In the genomic region with DNA sequence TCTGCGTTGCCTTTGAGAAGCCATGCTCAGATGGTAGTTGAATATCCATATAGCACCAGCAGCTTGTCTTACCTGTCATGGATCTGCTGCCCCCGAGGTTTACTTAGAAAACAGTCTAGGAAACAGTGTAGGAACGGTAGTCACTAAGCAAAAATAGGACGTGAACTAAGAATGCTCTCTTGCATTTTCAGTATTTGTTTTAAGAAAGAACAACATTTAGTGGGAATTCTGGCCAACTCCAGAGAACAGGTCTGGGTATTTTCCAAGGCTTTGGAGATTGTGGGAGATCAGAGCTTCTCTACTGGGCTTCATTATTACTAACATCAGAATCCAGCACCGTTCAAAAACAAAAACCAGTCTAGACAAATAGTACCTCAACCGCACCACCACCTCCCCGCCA, we compare ENCODE assay signal across 22 mouse cellular contexts. TPM values are rescaled to one million over a fixed set of nuclear protein-coding genes. Genes with fewer than 3 reads are reported as not detected.
A peak's percentile ranks its signal among the peaks of the same experiment; 100 is the strongest.
DNase-seq lines count a peak whose midpoint lies in the region; ATAC-seq and TF ChIP-seq lines count a peak whose summit lies in the region.
"Had no signal": no experiment of that assay in that cellular context is flagged by ENCODE, and none has a peak within 500 bp of the region (broad histone marks: within the 10 kb centered on the region; RNA-seq: fewer than 3 reads in every experiment).

No protein-coding gene starts in this region.

- no peak overlapping the region for H3K9ac ChIP-seq in liver, adult 2 months (ENCODE audit: low read depth, low read length)
- no peak overlapping the region for H3K9ac ChIP-seq in liver, embryonic 12.5 days
- H3K9ac ChIP-seq in midbrain, embryonic 11.5 days (ENCODE audit: low read length), result no peak overlapping the region
- H3K9ac ChIP-seq in midbrain, embryonic 16.5 days (ENCODE audit: low read depth, low read length), result no peak overlapping the region

- peaks cover 20% of the 10 kb centered on the region for H3K36me3 ChIP-seq in liver, adult 2 months (ENCODE audit: control insufficient read depth, insufficient read depth, low read length)
- no peaks in the 10 kb centered on the region for H3K36me3 ChIP-seq in liver, embryonic 12.5 days
- H3K36me3 ChIP-seq in midbrain, embryonic 11.5 days (ENCODE audit: control insufficient read depth, insufficient read depth, low read length), result no peaks in the 10 kb centered on the region
- H3K36me3 ChIP-seq in midbrain, embryonic 16.5 days (ENCODE audit: control insufficient read depth, insufficient read depth, low read length), result no peaks in the 10 kb centered on the region
- H3K36me3 ChIP-seq: G1E had no signal

- ATAC-seq in liver, embryonic 12.5 days, result no peak
- no peak for ATAC-seq in midbrain, embryonic 11.5 days (ENCODE audit: low FRiP score)
- no peak for ATAC-seq in midbrain, embryonic 16.5 days
- ATAC-seq: activated CD4-positive, CD25-positive, alpha-beta regulatory T cell, adult 4 months; CD4-positive, CD25-positive, alpha-beta regulatory T cell, adult 4 months; Patski had no signal

- peak overlapping the region; percentile 42; the same call in 1 of the 2 replicates for H3K27ac ChIP-seq in liver, adult 2 months (replicated peaks; ENCODE audit: insufficient read depth, low read depth, low read length)
- H3K27ac ChIP-seq in liver, embryonic 12.5 days, result no peak overlapping the region
- no peak overlapping the region for H3K27ac ChIP-seq in midbrain, embryonic 11.5 days (ENCODE audit: low read depth, low read length)
- no peak overlapping the region for H3K27ac ChIP-seq in midbrain, embryonic 16.5 days (ENCODE audit: low read length)

- H3K79me2 ChIP-seq in liver, adult 2 months (ENCODE audit: control insufficient read depth, insufficient read depth, low read length), result peaks cover 9% of the 10 kb centered on the region; the same call in 1 of the 2 replicates

- no peaks in the 10 kb centered on the region for H3K27me3 ChIP-seq in liver, adult 2 months (ENCODE audit: control insufficient read depth, insufficient read depth, low read length)
- H3K27me3 ChIP-seq in liver, embryonic 12.5 days (replicated peaks), result no peaks in the 10 kb centered on the region
- no peaks in the 10 kb centered on the region for H3K27me3 ChIP-seq in midbrain, embryonic 11.5 days (ENCODE audit: control insufficient read depth, insufficient read depth, low read length)
- H3K27me3 ChIP-seq in midbrain, embryonic 16.5 days (ENCODE audit: control insufficient read depth, insufficient read depth, low read depth, low read length), result no peaks in the 10 kb centered on the region
- H3K27me3 ChIP-seq: CH12.LX, Patski had no signal

- WGBS in liver, adult 2 months, result 36% methylated on average over 7 of the region's 7 CpGs
- 69% methylated on average over 7 of the region's 7 CpGs for WGBS in liver, embryonic 12.5 days (ENCODE audit: insufficient replicate concordance)
- 90% methylated on average over 7 of the region's 7 CpGs for WGBS in midbrain, embryonic 11.5 days
- WGBS in midbrain, embryonic 16.5 days, result 89% methylated on average over 7 of the region's 7 CpGs

- H3K9me3 ChIP-seq in liver, embryonic 12.5 days (replicated peaks), result peaks cover 12% of the 10 kb centered on the region
- H3K9me3 ChIP-seq in midbrain, embryonic 11.5 days (ENCODE audit: control insufficient read depth, low read length), result no peaks in the 10 kb centered on the region
- no peaks in the 10 kb centered on the region for H3K9me3 ChIP-seq in midbrain, embryonic 16.5 days (replicated peaks; ENCODE audit: control insufficient read depth, low read length, poor library complexity, severe bottlenecking)

- H3K4me1 ChIP-seq in liver, adult 2 months (ENCODE audit: control insufficient read depth, insufficient read depth, low read length), result peaks cover 16% of the 10 kb centered on the region
- H3K4me1 ChIP-seq in liver, embryonic 12.5 days, result no peaks in the 10 kb centered on the region
- no peaks in the 10 kb centered on the region for H3K4me1 ChIP-seq in midbrain, embryonic 11.5 days (ENCODE audit: control insufficient read depth, insufficient read depth, low read length)
- no peaks in the 10 kb centered on the region for H3K4me1 ChIP-seq in midbrain, embryonic 16.5 days (ENCODE audit: control insufficient read depth, insufficient read depth, low read length)

- TF ChIP-seq POLR2A in liver, adult 2 months (IDR thresholded peaks at IDR 0.05; ENCODE audit: extremely low read depth, insufficient read depth, low read length), result no peak

- no peak for TF ChIP-seq CTCF in liver, adult 2 months (IDR thresholded peaks at IDR 0.05; ENCODE audit: low read depth, low read length)

- H3K4me3 ChIP-seq in liver, adult 2 months (ENCODE audit: insufficient read depth, low read depth, low read length), result no peak overlapping the region
- no peak overlapping the region for H3K4me3 ChIP-seq in liver, embryonic 12.5 days
- no peak overlapping the region for H3K4me3 ChIP-seq in midbrain, embryonic 11.5 days (ENCODE audit: low read depth, low read length)
- H3K4me3 ChIP-seq in midbrain, embryonic 16.5 days (ENCODE audit: low read depth, low read length), result no peak overlapping the region

- no peak overlapping the region for H3K4me2 ChIP-seq in liver, embryonic 12.5 days
- H3K4me2 ChIP-seq in midbrain, embryonic 11.5 days, result no peak overlapping the region
- H3K4me2 ChIP-seq in midbrain, embryonic 16.5 days (ENCODE audit: low read length), result no peak overlapping the region

- peak; percentile 58 for DNase-seq in heart, adult 11 months
- no peak for DNase-seq in heart, postnatal 4 days
- peak; percentile 69 for DNase-seq in liver, adult 2 months (ENCODE audit: extremely low read depth, low read depth, low spot score)
- DNase-seq in midbrain, embryonic 11.5 days (ENCODE audit: low spot score, missing footprints), result peak; percentile 8
- DNase-seq: adrenal gland, adult 2 months; adrenal gland, adult 8-10 months; adrenal gland, postnatal 10 days; adrenal gland, postnatal 14 days; adrenal gland, postnatal 25 days; adrenal gland, postnatal 36 days; B cell, adult 2 months; cerebellum, adult 11 months; cerebellum, adult 11-12 months; cerebellum, adult 18-20 months had no signal

RNA-seq across cellular contexts. Expression of a gene that starts 17.7 kb away (rescaled TPM):
- total RNA-seq in heart, postnatal 4 days (2021), result 10 to 100 TPM; 37.6 to 38.4 TPM
- 1.6 and 1.7 TPM in 2 replicates for total RNA-seq in liver, adult 2 months (2014; rRNA removed)
- 0.75 and 1.0 TPM in 2 replicates for polyA plus RNA-seq in liver, adult 2 months (2012; rRNA removed)
- 4.9 and 5.8 TPM in 2 replicates for polyA plus RNA-seq in liver, embryonic 12.5 days (2016; fragmentation: Nextera tagmentation; extraction: Ambion mirVana)
- 9.2 and 9.6 TPM in 2 replicates for polyA plus RNA-seq in midbrain, embryonic 11.5 days (2014; fragmentation: Nextera tagmentation; extraction: Ambion mirVana)
- polyA plus RNA-seq in midbrain, embryonic 16.5 days (2015; fragmentation: Nextera tagmentation; extraction: Ambion mirVana), result 4.3 and 4.5 TPM in 2 replicates
- total RNA-seq: CH12.LX, MEL had no signal
- polyA plus RNA-seq: G1E had no signal
